Mouse (Mus musculus): ENCODE measurements around the gene Hist1h2ah.
A peak's percentile ranks its signal among the peaks of the same experiment; 100 is the strongest.
"Not testable (repeated sequence)": the region's sequence is repeated elsewhere in the genome, so short reads cannot be mapped to it uniquely, and the experiment has no call there.

The Hist1h2ah gene

DNA sequence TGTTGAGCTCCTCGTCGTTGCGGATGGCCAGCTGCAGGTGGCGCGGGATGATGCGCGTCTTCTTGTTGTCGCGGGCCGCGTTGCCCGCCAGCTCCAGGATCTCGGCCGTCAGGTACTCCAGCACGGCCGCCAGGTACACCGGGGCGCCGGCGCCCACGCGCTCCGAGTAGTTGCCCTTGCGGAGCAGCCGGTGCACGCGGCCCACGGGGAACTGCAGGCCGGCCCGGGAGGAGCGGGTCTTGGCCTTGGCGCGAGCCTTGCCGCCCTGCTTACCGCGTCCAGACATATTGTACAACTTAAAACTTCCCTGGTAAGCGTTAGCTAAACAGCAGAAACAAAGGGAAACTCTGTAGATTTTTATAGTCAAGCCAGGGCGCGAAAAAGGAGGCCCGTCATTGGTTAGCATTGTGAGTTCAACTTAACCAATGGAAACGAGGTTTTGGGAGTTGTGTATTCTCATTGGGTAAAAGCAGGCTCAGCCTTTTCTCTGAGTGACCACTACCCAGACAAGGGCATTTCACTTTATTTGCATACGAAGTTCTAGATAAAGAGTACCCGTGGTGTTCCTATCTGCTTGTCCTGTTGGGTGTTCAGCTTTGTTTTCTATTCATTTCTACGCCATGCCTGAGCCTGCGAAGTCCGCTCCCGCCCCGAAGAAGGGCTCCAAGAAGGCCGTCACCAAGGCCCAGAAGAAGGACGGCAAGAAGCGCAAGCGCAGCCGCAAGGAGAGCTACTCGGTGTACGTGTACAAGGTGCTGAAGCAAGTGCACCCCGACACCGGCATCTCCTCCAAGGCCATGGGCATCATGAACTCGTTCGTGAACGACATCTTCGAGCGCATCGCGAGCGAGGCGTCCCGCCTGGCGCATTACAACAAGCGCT lies at the start of gene Hist1h2ah, which contains the start of gene Hist1h2bk:
Gene Hist1h2ah (minus strand): TSS at position 302 of the 882 bp plus-strand sequence.
Gene Hist1h2bk (plus strand): TSS at position 604 of the 882 bp plus-strand sequence.
- peak; percentile 69 for DNase-seq (ENCODE audit: low spot score)

DNA sequence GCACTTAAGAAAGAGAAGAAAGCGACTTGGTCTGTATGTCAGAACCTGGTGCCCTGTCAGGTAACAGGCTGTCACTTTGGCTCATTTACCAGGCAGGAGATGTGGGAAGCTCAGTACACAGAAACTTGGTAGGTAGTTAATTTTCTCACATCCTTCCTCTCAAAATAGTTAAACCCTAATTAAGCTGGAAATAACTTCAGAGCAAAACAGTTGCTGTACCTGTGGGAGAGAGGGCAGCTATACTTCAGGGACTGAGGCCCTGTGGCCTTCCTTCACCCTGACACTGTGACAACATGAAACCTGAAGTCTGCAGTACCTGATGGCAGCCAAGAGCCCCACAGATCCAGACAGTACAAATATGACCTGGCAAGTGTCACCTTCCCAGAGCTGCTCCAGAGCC lies 48.8 kb upstream of the Hist1h2ah start, which contains the start of gene Vmn1r188:
Gene Vmn1r188 (plus strand): TSS at position 301 of the 400 bp plus-strand sequence.
- not testable (repeated sequence) for DNase-seq (ENCODE audit: low spot score)

- DNase-seq (ENCODE audit: low spot score): no peak
These were observed 28.1 kb upstream of the Hist1h2ah start for GRCm38 (mm10) chr13:22063468-22063867.

DNA sequence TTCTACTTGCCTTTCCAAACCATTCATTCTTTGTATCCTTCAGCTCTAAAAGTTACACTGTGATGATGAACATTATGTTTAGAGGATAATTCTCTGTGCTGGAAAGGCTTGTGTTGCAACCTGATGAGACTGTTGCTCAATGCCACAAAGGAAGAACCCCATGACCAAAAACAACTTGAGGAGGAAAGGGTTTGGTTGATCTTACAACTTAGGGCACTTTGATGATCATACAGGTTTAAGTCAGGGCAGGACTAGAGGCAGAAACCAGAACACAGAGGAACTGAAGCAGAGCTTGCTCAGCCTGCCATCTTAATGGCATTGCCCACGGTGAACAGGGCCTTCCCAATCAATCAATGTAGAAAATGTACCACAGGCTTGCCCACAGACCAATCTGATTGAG lies 26.1 kb upstream of the Hist1h2ah start:
- DNase-seq (ENCODE audit: low spot score): no peak

- DNase-seq (ENCODE audit: low spot score): no peak
These were observed 18.4 kb upstream of the Hist1h2ah start for GRCm38 (mm10) chr13:22053754-22054153.

- no peak for DNase-seq (ENCODE audit: low spot score)
These were observed 16.1 kb upstream of the Hist1h2ah start for GRCm38 (mm10) chr13:22051523-22051859.

DNA sequence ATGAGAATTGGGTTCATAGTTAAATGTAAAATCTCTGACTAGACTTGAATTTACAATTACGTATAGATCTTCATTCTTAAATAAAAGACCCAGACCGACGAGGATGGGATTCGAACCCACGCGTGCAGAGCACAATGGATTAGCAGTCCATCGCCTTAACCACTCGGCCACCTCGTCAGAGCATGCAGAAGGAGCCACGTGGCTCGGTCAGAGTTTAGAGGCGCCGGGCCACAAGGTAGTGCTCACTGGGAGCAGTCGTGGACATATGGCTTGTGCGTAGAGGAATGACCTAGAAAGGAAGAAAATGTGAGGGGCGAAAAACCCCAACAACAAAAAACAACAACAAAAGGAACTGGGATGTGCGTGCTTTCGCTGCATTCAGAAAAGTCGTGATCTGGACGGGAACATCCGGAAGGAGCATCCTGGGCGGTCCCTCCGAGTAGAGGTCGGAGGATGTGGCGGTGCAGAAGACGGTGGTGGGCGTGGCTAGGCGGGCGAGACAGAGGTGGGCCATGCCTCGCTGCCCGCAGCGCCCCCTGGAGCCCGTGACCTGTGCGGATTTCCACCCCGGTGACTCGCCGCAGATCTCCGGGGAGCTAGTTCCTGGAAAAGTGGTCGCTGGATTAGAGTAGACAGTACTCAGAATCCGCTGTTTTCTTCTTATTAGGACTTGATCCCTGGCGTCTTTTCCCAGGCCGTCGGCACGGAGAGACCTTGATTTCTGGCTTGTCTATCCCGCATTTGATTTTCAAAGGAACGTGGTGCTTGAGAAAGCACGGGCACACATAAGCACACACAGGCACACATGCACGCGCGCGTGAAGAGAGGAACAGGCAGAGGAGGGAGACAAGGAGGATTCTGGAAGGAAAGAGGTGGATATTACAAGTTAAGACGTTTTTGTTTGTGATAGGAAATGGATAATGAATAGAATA lies 15.5 kb upstream of the Hist1h2ah start:
- DNase-seq (ENCODE audit: low spot score): peak; percentile 92

DNA sequence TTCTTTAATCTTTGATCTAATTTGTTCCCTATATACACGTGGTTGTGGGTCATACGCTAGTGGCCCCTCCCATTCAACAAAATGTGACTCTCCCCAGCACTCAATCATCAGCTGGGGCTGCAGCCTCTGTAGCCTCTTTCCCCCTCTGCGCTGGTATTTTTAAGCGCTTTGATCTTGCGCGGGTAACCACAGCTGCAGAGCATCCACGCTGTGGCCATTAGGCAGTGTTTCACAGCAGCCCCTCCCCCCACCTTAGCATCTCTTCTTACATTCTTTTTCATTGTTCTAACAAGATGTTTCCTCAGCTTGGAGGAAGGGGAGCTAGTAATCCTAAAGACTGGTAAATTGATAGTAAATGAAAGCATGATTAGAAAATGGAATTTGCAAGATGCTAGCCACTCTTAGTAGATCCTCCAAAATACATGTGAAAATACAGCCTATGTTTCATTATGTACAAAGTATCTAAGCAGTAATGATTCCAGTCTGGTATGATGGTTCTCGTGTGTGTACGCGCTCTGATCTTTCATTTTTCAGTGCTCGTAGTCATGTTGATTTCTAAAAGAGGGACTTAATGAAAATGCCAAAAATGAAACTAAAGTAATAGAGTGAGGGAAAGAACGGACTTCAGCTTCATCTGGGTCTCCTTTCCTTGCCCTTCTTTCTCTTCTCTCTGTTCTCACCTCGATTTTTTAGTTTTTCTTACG lies 14.5 kb upstream of the Hist1h2ah start:
- DNase-seq (ENCODE audit: low spot score): no peak

DNA sequence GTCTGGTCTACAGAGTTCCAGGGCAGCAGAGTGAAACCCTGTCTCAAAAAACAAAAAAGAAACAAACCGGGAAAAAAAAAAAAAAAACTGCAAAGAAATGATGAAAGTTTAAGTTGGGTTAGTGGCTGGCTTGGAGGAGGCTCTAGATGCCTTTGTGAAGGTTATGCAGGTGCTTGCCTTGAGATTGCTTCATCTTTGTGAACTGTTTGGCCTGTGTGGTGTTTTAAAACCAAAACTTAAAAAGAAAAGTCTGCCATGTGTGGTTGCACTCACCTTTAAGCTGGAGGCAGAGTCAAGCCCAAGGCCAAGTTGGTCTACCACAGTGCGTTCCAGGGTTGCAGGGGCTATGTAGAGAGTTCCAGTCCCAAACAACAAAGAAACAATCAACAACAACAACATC lies 13.7 kb upstream of the Hist1h2ah start:
- DNase-seq (ENCODE audit: low spot score): no peak

DNA sequence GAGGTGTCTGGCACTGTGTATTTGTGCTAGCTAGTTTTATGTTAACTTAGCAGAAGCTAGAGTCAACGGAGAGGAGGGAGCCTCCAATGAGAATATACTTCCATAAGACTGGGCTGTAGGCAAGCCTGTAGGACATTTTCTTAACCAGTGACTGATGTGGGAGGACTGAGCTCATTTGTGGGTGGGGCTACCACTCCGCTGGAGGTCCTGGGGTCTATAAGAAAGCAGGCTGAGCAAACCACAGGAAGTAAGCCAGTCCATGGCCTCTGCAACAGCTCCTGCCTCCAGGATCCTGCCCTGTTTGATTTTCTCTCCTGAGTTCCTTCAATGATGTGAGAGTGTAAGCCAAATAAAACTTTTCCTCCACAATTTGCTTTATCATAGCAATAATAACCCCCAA lies 9.9 kb upstream of the Hist1h2ah start:
- no peak for DNase-seq (ENCODE audit: low spot score)

DNA sequence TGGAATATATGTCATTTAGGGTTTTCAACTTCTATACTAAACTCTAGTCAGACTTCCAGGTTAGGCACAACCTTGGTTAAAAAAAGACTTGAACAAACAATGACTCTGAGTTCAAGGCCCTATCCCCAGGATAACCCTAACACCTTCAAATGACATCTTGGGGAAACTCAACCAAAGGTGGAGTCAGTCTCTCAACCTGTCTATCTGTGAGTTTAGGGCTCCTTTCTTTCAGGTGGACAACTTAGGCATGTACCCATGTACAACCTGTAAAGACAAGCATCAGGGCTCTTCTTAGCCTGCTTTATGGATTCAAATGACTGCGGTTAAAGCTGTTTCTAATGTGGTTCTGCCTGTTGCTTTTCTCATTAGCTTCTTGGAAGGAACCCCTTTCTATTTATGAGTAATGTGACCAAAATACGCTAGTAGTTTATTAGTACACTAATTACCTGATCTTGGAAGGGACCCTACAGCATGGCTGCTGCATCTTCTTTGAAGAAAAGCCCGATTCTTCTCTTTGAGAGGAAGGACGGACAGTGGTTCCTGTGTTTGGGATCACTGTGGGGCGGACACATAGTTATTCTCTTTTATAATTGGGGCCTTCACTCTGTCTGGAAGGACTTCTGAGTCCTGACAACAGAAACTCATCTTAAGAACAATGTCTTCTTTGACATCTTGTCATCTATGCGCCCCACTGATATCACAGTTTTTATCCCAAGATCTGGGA lies 9.2 kb upstream of the Hist1h2ah start:
- DNase-seq (ENCODE audit: low spot score): no peak

GRCm38 (mm10) chr13:22043503-22044431 lies 8.4 kb upstream of the Hist1h2ah start:
- DNase-seq (ENCODE audit: low spot score): no peak

DNA sequence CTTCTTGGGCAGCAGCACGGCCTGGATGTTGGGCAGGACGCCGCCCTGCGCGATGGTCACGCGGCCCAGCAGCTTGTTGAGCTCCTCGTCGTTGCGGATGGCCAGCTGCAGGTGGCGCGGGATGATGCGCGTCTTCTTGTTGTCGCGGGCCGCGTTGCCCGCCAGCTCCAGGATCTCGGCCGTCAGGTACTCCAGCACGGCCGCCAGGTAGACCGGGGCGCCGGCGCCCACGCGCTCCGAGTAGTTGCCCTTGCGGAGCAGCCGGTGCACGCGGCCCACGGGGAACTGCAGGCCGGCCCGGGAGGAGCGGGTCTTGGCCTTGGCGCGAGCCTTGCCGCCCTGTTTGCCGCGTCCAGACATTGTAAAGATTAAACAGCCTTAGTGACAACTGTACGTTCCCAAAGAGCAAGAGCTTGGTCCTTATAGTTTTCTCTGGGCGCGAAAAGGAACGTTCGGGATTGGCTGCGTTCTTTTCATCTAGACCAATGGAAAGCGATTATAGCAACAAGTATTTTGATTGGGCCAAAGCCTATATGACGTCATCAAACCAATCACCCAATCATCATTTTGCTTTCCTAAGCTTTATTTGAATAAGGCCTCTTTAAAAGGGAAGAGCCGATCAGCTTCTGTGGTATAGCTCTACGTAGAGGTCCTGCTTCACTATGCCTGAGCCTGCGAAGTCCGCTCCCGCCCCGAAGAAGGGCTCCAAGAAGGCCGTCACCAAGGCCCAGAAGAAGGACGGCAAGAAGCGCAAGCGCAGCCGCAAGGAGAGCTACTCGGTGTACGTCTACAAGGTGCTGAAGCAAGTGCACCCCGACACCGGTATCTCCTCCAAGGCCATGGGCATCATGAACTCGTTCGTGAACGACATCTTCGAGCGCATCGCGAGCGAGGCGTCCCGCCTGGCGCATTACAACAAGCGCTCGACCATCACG lies 7.5 kb upstream of the Hist1h2ah start, which contains the start of the genes Hist1h2ag and Hist1h2bj:
Gene Hist1h2ag (minus strand): TSS at position 377 of the 935 bp plus-strand sequence.
Gene Hist1h2bj (plus strand): TSS at position 647 of the 935 bp plus-strand sequence.
- DNase-seq (ENCODE audit: low spot score): peak; percentile 71

- DNase-seq (ENCODE audit: low spot score): no peak
These were observed 6.5 kb upstream of the Hist1h2ah start for GRCm38 (mm10) chr13:22041651-22042567.

DNA sequence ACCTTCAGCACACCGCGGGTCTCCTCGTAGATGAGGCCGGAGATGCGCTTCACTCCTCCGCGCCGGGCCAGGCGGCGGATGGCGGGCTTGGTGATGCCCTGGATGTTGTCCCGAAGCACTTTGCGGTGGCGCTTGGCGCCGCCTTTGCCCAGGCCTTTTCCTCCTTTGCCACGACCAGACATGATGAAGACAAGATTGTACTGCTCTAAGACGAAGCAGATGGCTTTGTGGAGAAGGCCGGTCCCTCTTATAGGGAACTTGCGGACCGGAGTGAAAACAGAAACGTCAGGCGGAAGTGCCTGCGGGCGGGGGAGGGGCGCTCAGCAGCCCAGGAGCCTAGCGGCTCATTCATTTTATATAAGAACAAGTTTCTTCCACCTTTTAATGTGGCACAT lies 5.8 kb upstream of the Hist1h2ah start, which contains the start of gene Hist1h4i:
Gene Hist1h4i (minus strand): TSS at position 221 of the 395 bp plus-strand sequence.
- peak; percentile 96 for DNase-seq (ENCODE audit: low spot score)

DNA sequence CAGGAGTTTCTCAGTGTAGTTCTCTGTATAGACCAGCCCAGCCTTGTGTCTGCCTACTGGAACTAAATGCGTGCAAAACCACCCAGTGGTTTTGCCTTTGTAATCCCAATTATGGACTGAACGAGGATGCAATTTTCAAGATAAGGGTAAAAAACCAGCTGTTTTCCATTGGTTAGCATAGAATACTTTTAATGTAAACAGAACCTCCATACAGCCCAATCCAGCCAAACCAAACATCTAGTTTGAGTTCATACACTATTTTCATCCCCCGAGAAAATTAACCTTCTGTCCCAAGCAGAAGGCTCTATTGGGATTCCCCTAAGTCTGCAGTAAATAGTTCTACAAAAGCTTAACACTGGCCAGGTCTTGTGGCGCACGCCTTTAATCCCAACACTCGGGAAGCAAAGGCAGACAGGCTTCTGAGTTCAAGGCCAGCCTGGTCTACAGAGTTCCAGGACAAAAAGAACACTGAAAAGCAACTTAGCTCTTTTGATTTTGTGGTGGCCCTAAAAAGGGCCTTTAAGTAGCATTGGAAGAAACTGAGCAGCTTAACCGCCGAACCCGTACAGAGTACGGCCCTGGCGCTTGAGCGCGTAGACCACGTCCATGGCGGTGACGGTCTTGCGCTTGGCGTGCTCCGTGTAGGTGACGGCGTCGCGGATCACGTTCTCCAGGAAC lies 5.2 kb upstream of the Hist1h2ah start:
- no peak for DNase-seq (ENCODE audit: low spot score)

DNA sequence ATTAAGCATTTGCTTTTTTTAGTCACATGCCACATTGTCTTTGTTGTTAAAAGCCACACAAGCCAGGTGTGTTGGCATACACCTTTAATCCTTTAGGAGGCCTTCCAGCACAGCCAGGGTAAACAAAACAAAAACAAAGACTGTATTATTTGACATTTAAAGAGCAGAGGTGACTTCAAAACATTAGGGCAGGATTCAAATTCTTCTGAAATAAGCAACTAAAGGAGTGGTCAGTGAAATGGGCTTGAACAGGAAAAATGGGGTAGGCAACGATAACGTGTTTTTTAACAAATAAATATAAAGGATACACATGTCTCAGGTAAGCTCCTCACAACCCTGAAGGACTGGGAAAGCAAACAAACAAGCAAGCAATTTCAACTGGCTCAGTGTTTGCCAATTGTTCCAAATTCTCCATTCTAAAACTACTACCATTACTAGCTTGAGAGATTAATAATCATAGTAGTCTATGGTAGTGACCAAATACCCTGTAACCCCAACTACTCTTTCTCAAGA lies 4.6 kb upstream of the Hist1h2ah start:
- no peak for DNase-seq (ENCODE audit: low spot score)

Measured in ovary, postnatal 36 days (tissue).